Mouse (Mus musculus) heart, postnatal 0 days (tissue): ENCODE measurements at regions not wholly inside any gene's neighbourhood (a gene's known extent, or its start where the extent isn't known, plus 50 kb on each side); places are given as distances from the start of the nearest gene placed in this dataset.
A peak's percentile ranks its signal among the peaks of the same experiment; 100 is the strongest.

Experiments
- ATAC-seq: fragments of 200-750 bp; cut with Nextera tagmentation; 2 replicates; pipeline ENCODE4 v1.8.0; 2017; ENCODE audit warnings: low read depth, moderate number of reproducible peaks, moderate library complexity; ENCODE audit not compliant: insufficient read depth
- DNase-seq: peaks from one replicate; pipeline ENCODE4 v3.0.0-alpha.2; 2016; ENCODE audit warnings: low spot score
- H3K27ac ChIP-seq: fragments of 300-500 bp; sonication (generic); 2 replicates; pipeline ENCODE4 v1.5.1; 2014; ENCODE audit warnings: low read depth, mild to moderate bottlenecking
- H3K27me3 ChIP-seq: fragments of 300-500 bp; sonication (generic); 2 replicates; pipeline ENCODE4 v1.6.1; 2014; ENCODE audit warnings: low read length, mixed read lengths; ENCODE audit not compliant: control insufficient read depth, insufficient read depth
- H3K36me3 ChIP-seq: fragments of 300-500 bp; sonication (generic); replicated peaks from 2 replicates; pipeline ENCODE4 v1.6.1; 2014; ENCODE audit warnings: low read length, mixed read lengths; ENCODE audit not compliant: control insufficient read depth, insufficient read depth
- H3K4me1 ChIP-seq: fragments of 300-500 bp; sonication (generic); 2 replicates; pipeline ENCODE4 v1.6.1; 2014; ENCODE audit warnings: antibody characterized with exemption; ENCODE audit not compliant: control insufficient read depth, insufficient read depth
- H3K4me2 ChIP-seq: fragments of 300-500 bp; sonication (generic); 2 replicates; pipeline ENCODE4 v1.6.1; 2014; ENCODE audit warnings: low read depth, mild to moderate bottlenecking, low read length, moderate library complexity
- H3K4me3 ChIP-seq: fragments of 300-500 bp; sonication (generic); 2 replicates; pipeline ENCODE4 v1.5.1; 2014; ENCODE audit warnings: low read depth, low read length
- H3K9ac ChIP-seq: fragments of 300-500 bp; sonication (generic); replicated peaks from 2 replicates; pipeline ENCODE4 v1.6.1; 2014; ENCODE audit warnings: low read depth, low read length, mixed read lengths
- H3K9me3 ChIP-seq: fragments of 300-500 bp; sonication (generic); replicated peaks from 2 replicates; pipeline ENCODE4 v1.6.1; 2016; ENCODE audit warnings: low read length; ENCODE audit not compliant: control insufficient read depth
- CTCF ChIP-seq: IDR thresholded peaks from 2 replicates; pipeline ENCODE4 v1.5.1; 2016; ENCODE audit warnings: antibody characterized with exemption, control low read depth, low read depth
- EP300 ChIP-seq: IDR thresholded peaks from 2 replicates; pipeline ENCODE4 v1.6.1; 2016; ENCODE audit warnings: antibody characterized with exemption, low read depth
- WGBS: fragments of 180-500 bp; shearing (Covaris S2); extraction: QIAGEN DNeasy Blood & Tissue Kit; methylation state at CpG from one replicate; pipeline ENCODE4 v1.1.7; 2014; 5-methylcytosine and 5-hydroxymethylcytosine counted together

DNA sequence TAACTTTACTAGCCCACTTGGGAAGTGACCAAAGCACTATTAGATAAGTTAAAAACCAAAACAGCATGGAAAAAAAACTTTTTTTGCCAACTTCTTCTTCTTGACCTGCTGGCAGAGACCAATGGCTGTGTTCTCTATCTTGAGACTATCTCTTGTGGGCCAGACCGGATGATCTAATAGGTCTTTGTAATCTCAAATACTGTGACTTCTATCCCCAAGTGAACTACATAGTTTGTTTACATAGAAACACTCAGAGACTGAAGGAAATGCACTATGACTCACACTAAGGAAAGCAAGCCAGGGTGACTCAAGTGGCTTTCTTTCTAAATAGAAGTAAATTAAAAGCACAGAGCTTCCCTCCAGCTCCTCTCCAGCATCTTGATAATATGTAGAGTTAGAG, 384.3 kb upstream of the Ubash3b start:
- ATAC-seq: no peak

DNA sequence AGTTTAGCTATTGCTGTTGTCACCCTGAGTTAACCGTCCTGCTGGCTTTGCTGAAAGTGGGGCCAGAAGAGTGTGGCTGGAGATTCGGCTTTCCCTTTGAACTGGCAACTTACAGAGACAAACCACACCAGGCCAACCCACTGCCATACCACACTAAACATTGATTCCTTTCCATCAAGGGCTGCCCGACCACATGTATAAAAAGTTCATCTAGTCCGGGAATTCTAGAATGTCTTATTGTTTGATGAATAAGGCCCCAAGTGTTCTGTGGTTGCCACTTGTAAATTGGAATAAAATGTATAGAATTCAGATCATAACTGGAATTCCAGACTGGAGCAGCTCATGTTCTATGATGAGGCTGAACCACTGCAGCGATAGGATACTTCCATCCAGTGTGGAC, 381.0 kb upstream of the Ubash3b start:
- TF ChIP-seq EP300 (no peak), CTCF (no peak)
- H3K9ac ChIP-seq: no peak overlapping the region
- no peaks in the 10 kb centered on the region for H3K4me1 ChIP-seq
- H3K27ac ChIP-seq: no peak overlapping the region
- H3K4me3 ChIP-seq: no peak overlapping the region
- H3K27me3 ChIP-seq: no peaks in the 10 kb centered on the region
- WGBS: 77% methylated on average over 5 of the region's 5 CpGs
- ATAC-seq (no peak), DNase-seq (no peak)
- H3K4me2 ChIP-seq: no peak overlapping the region
- no peaks in the 10 kb centered on the region for H3K9me3 ChIP-seq
- H3K36me3 ChIP-seq: no peaks in the 10 kb centered on the region

More for the DNA sequence above, 384.3 kb upstream of the Ubash3b start:
- Histone ChIP-seq H3K4me3 (no peak overlapping the region), H3K27ac (no peak overlapping the region; the same call in 1 of the 2 replicates), H3K27me3 (no peaks in the 10 kb centered on the region), H3K36me3 (no peaks in the 10 kb centered on the region), H3K4me1 (no peaks in the 10 kb centered on the region), H3K4me2 (no peak overlapping the region), H3K9ac (no peak overlapping the region), H3K9me3 (no peaks in the 10 kb centered on the region)
- TF ChIP-seq CTCF: no peak
- no peak for TF ChIP-seq EP300
- WGBS: 49% methylated on average over 1 of the region's 1 CpGs
- DNase-seq: peak; percentile 35

- ATAC-seq (no peak), DNase-seq (no peak)
- Histone ChIP-seq H3K9ac (no peak overlapping the region), H3K36me3 (no peaks in the 10 kb centered on the region), H3K9me3 (no peaks in the 10 kb centered on the region), H3K27ac (no peak overlapping the region), H3K27me3 (no peaks in the 10 kb centered on the region), H3K4me1 (no peaks in the 10 kb centered on the region), H3K4me2 (no peak overlapping the region), H3K4me3 (no peak overlapping the region)
- TF ChIP-seq CTCF: no peak
- TF ChIP-seq EP300: no peak
- 72% methylated on average over 6 of the region's 6 CpGs for WGBS
Measured at GRCm38 (mm10) chr9:41541327-41541726, 379.8 kb upstream of the Ubash3b start.

- no peak for TF ChIP-seq CTCF
- no peak for TF ChIP-seq EP300
- 26% methylated on average over 3 of the region's 3 CpGs for WGBS
- Histone ChIP-seq H3K4me3 (0 out of 2 replicates have a peak overlapping the region, but pooled peaks have one; percentile 6), H3K36me3 (no peaks in the 10 kb centered on the region), H3K9ac (no peak overlapping the region), H3K27ac (peak overlapping the region; percentile 64), H3K4me2 (peak overlapping the region; percentile 24), H3K27me3 (no peaks in the 10 kb centered on the region), H3K9me3 (no peaks in the 10 kb centered on the region), H3K4me1 (peaks cover 15% of the 10 kb centered on the region; the same call in 1 of the 2 replicates)
- no peak for DNase-seq
- ATAC-seq: peak; percentile 44
Measured at GRCm38 (mm10) chr9:41532786-41533185, 371.3 kb upstream of the Ubash3b start.

- Histone ChIP-seq H3K27ac (peak overlapping the region; percentile 64), H3K4me1 (peaks cover 15% of the 10 kb centered on the region; the same call in 1 of the 2 replicates), H3K4me3 (peak overlapping the region; percentile 6; the same call in 1 of the 2 replicates), H3K9ac (no peak overlapping the region), H3K27me3 (no peaks in the 10 kb centered on the region), H3K4me2 (peak overlapping the region; percentile 24), H3K36me3 (no peaks in the 10 kb centered on the region), H3K9me3 (no peaks in the 10 kb centered on the region)
- ATAC-seq (no peak), DNase-seq (no peak)
- 36% methylated on average over 7 of the region's 7 CpGs for WGBS
- no peak for TF ChIP-seq CTCF
- no peak for TF ChIP-seq EP300
Measured at GRCm38 (mm10) chr9:41532290-41532689, 370.8 kb upstream of the Ubash3b start.

GRCm38 (mm10) chr9:41531596-41531995, 370.1 kb upstream of the Ubash3b start:
- Histone ChIP-seq H3K9ac (no peak overlapping the region), H3K27ac (no peak overlapping the region), H3K4me3 (no peak overlapping the region), H3K36me3 (no peaks in the 10 kb centered on the region), H3K4me2 (no peak overlapping the region), H3K27me3 (no peaks in the 10 kb centered on the region), H3K4me1 (peaks cover 16% of the 10 kb centered on the region), H3K9me3 (no peaks in the 10 kb centered on the region)
- ATAC-seq (no peak), DNase-seq (no peak)
- TF ChIP-seq EP300 (no peak), CTCF (no peak)
- 62% methylated on average over 6 of the region's 6 CpGs for WGBS
